Mouse (Mus musculus) CH12.LX (cell line): ENCODE measurements around the gene Neurl1a. TPM values are rescaled to one million over a fixed set of nuclear protein-coding genes. Genes with fewer than 3 reads are reported as not detected.

ENCODE experiments used
- DNase-seq: peaks from one replicate; pipeline ENCODE4 v3.0.0-alpha.2; 2013; ENCODE audit errors: extremely low read depth
- H3K27ac ChIP-seq: 2 replicates; pipeline ENCODE4 v1.5.1; 2012; ENCODE audit warnings: low read depth, mild to moderate bottlenecking, control low read depth, moderate library complexity; ENCODE audit not compliant: insufficient read depth
- H3K27me3 ChIP-seq: replicated peaks from 2 replicates; pipeline ENCODE3; 2012; ENCODE audit warnings: inconsistent platforms
- H3K36me3 ChIP-seq, 2 experiments: replicated peaks in 1 of 2; 2 replicates each; pipeline versions ENCODE3 to v1.6.1; 2012; ENCODE audit warnings: inconsistent platforms in 1 of 2, low read length in 1 of 2, mild to moderate bottlenecking in 1 of 2, mixed read lengths in 1 of 2, moderate library complexity in 1 of 2; ENCODE audit not compliant: control insufficient read depth in 1 of 2, insufficient read depth in 1 of 2
- H3K4me1 ChIP-seq, 2 experiments: 2 replicates each; pipeline ENCODE4 v1.6.1; 2012; ENCODE audit warnings: inconsistent platforms in 1 of 2, moderate library complexity in 1 of 2; ENCODE audit not compliant: insufficient read depth in 2 of 2, control insufficient read depth in 1 of 2
- H3K4me2 ChIP-seq: 2 replicates; pipeline ENCODE4 v1.6.1; 2012; ENCODE audit warnings: low read depth, mild to moderate bottlenecking, control low read depth; ENCODE audit not compliant: poor library complexity, insufficient read depth, severe bottlenecking
- H3K4me3 ChIP-seq, 3 experiments: fragments of 150-350 bp in 1 of 3; sonication (generic) in 1 of 3; replicated peaks in 1 of 3; 2 replicates each; pipeline versions ENCODE3 to v1.5.1; 2011 to 2012; ENCODE audit warnings: low read depth in 2 of 3, low read length in 2 of 3, mild to moderate bottlenecking in 2 of 3, moderate library complexity in 2 of 3, control low read depth in 1 of 3, improper control_type of control experiment in 1 of 3, inconsistent platforms in 1 of 3, mixed read lengths in 1 of 3; ENCODE audit not compliant: poor library complexity in 1 of 3
- H3K79me2 ChIP-seq: replicated peaks from 2 replicates; pipeline ENCODE4 v1.6.1; 2012; ENCODE audit warnings: mild to moderate bottlenecking, moderate library complexity; ENCODE audit not compliant: control insufficient read depth, poor library complexity, insufficient read depth, severe bottlenecking; ENCODE audit errors: extremely low read depth
- H3K9ac ChIP-seq: 2 replicates; pipeline ENCODE4 v1.6.1; 2012; ENCODE audit warnings: low read depth, mild to moderate bottlenecking, control low read depth, moderate library complexity; ENCODE audit not compliant: insufficient read depth
- H3K9me3 ChIP-seq: replicated peaks from 2 replicates; pipeline ENCODE3; 2012; ENCODE audit warnings: low read length, inconsistent platforms, mixed read lengths
- CHD1 ChIP-seq: IDR thresholded peaks from 2 replicates; pipeline ENCODE4 v1.6.1; 2012; ENCODE audit warnings: low read depth, low read length, improper control_type of control experiment, inconsistent platforms
- CTCF ChIP-seq, 2 experiments: IDR thresholded peaks in 1 of 2; conservative IDR thresholded peaks in 1 of 2; 2 replicates each; pipeline ENCODE4 v1.5.1; 2011 to 2012; ENCODE audit warnings: low read depth in 2 of 2, low read length in 2 of 2, improper control_type of control experiment in 1 of 2, inconsistent platforms in 1 of 2, mild to moderate bottlenecking in 1 of 2, moderate library complexity in 1 of 2
- E2F4 ChIP-seq: IDR thresholded peaks from 2 replicates; pipeline ENCODE4 v1.6.1; 2011; ENCODE audit warnings: low read depth, low read length, improper control_type of control experiment; ENCODE audit not compliant: insufficient replicate concordance
- HCFC1 ChIP-seq: IDR thresholded peaks from 2 replicates; pipeline ENCODE4 v1.6.1; 2012; ENCODE audit warnings: low read depth, mild to moderate bottlenecking, inconsistent platforms, low read length, improper control_type of control experiment
- JUND ChIP-seq: conservative IDR thresholded peaks from 2 replicates; pipeline ENCODE4 v1.6.1; 2011; ENCODE audit warnings: low read depth, low read length, improper control_type of control experiment
- MAX ChIP-seq: IDR thresholded peaks from 2 replicates; pipeline ENCODE4 v1.6.1; 2011; ENCODE audit warnings: low read length, improper control_type of control experiment
- MAZ ChIP-seq: IDR thresholded peaks from 2 replicates; pipeline ENCODE4 v1.6.1; 2012; ENCODE audit warnings: low read depth, mild to moderate bottlenecking, inconsistent platforms, low read length, improper control_type of control experiment, moderate library complexity
- MEF2A ChIP-seq: IDR thresholded peaks from 2 replicates; pipeline ENCODE4 v1.6.1; 2014; ENCODE audit warnings: low read depth, mild to moderate bottlenecking, inconsistent platforms, low read length, improper control_type of control experiment, borderline replicate concordance
- MXI1 ChIP-seq: IDR thresholded peaks from 2 replicates; pipeline ENCODE4 v1.6.1; 2011; ENCODE audit warnings: mild to moderate bottlenecking, low read depth, low read length, improper control_type of control experiment
- POLR2AphosphoS2 ChIP-seq: IDR thresholded peaks from 2 replicates; pipeline ENCODE4 v1.6.1; 2011; ENCODE audit warnings: low read depth, low read length, improper control_type of control experiment
- RAD21 ChIP-seq: IDR thresholded peaks from 2 replicates; pipeline ENCODE4 v1.6.1; 2011; ENCODE audit warnings: low read depth, mild to moderate bottlenecking, low read length, improper control_type of control experiment, moderate library complexity
- SMC3 ChIP-seq: IDR thresholded peaks from 2 replicates; pipeline ENCODE4 v1.6.1; 2011; ENCODE audit warnings: low read depth, low read length, improper control_type of control experiment
- USF1 ChIP-seq: IDR thresholded peaks from 2 replicates; pipeline ENCODE4 v1.6.1; 2014; ENCODE audit warnings: low read depth, mild to moderate bottlenecking, inconsistent platforms, low read length, improper control_type of control experiment
- ZC3H11A ChIP-seq: IDR thresholded peaks from 2 replicates; pipeline ENCODE4 v1.6.1; 2012; ENCODE audit warnings: low read depth, mild to moderate bottlenecking, inconsistent platforms, low read length, improper control_type of control experiment
- dilution Hi-C: fragments of 300-500 bp; cut with MboI; formaldehyde crosslinking; loops from 2 replicates; pipeline ENCODE4 v1.14.3; 2020; ENCODE audit warnings: low sequenced_read_pairs; ENCODE audit not compliant: extremely low pct_unique_long_range_greater_than_20kb, extremely low pct_ligation_motif_present
- in situ Hi-C: fragments of 300-500 bp; cut with MboI; formaldehyde crosslinking; loops from 3 replicates; pipeline ENCODE4 v1.14.3; 2019; ENCODE audit warnings: low sequenced_read_pairs, low pct_ligation_motif_present, low pct_unique_long_range_greater_than_20kb, mixed read lengths
- polyA plus RNA-seq: library from polyadenylated mRNA; unstranded; fragments of >175 nt; gene quantifications from 2 replicates; pipeline ENCODE4 v1.2.1, GENCODE M21; 2012; ENCODE audit warnings: low read depth; ENCODE audit not compliant: insufficient read length
- total RNA-seq, 2 experiments: library from RNA; depleted of rRNA; stranded (reverse); fragments of 300-350 nt in 1 of 2; fragments of >200 nt in 1 of 2; gene quantifications; 2 replicates each; pipeline ENCODE4 v1.2.3; 2012 to 2014

Neurl1a gene
- total and polyA plus RNA-seq, 3 experiments: 0.05 to 0.13 TPM; not detected in 1

DNA sequence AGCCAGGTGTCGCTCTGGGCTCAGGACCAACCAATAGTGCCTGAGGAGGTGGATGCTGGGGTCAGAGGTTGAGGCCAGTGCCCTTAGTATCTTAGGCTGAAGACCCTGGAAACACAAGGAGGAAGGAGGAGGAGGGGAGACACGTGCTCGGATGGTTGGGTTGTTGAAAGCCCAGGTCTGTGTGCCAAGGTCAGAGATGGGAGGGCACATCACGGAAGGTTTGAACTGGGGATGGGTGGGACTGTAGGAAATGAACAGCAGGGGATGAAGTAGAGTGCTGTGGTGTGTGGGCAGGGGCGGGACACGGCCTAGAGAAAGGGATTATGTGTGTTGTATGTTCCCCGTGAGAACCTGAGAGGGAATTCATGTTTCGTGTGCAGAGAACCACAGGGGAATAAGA is 5.6 kb downstream of the Neurl1a start:
- dilution Hi-C loops: no loop called here
- Histone ChIP-seq H3K9ac (no peak overlapping the region), H3K9me3 (peaks cover 21% of the 10 kb centered on the region), H3K4me2 (no peak overlapping the region), H3K27me3 (peaks cover 73% of the 10 kb centered on the region), H3K36me3 (no peaks in the 10 kb centered on the region), H3K4me3 (no peak overlapping the region), H3K4me1 (peaks cover 5 to 11% of the 10 kb centered on the region in 2 experiments), H3K27ac (no peak overlapping the region), H3K79me2 (no peaks in the 10 kb centered on the region)
- DNase-seq: no peak
- in situ Hi-C loops: no loop called here
- TF ChIP-seq MEF2A: no peak
- TF ChIP-seq CHD1: no peak
- TF ChIP-seq HCFC1: no peak
- no peak for TF ChIP-seq CTCF (conservative IDR thresholded peaks at IDR 0.05 in 1 of 2, IDR thresholded peaks at IDR 0.05 in 1 of 2; ENCODE audit: low read depth in 2 of 2, low read length in 2 of 2)
- TF ChIP-seq MXI1: no peak
- no peak for TF ChIP-seq E2F4
- TF ChIP-seq ZC3H11A: no peak
- no peak for TF ChIP-seq MAZ
- TF ChIP-seq SMC3: no peak

GRCm38 (mm10) chr19:47184736-47185135 is 6.1 kb downstream of the Neurl1a start:
- H3K4me1 ChIP-seq: peaks cover 0 to 6% of the 10 kb centered on the region in 2 experiments; a peak in 2 of 4 replicates
- in situ Hi-C loops: no loop called here
- TF ChIP-seq MAZ (no peak), MAX (no peak), CHD1 (no peak), POLR2AphosphoS2 (no peak), JUND (no peak), USF1 (no peak), RAD21 (no peak)
- TF ChIP-seq, all 38 proteins: peak for 0
- dilution Hi-C loops: no loop called here
- H3K9ac ChIP-seq: no peak overlapping the region
- H3K79me2 ChIP-seq: no peaks in the 10 kb centered on the region
- H3K4me3 ChIP-seq: no peak overlapping the region
- peaks cover 68% of the 10 kb centered on the region for H3K27me3 ChIP-seq
- no peak for DNase-seq
- no peak overlapping the region for H3K4me2 ChIP-seq
- H3K27ac ChIP-seq: no peak overlapping the region
- H3K36me3 ChIP-seq: no peaks in the 10 kb centered on the region
- peaks cover 17% of the 10 kb centered on the region for H3K9me3 ChIP-seq
